Mouse (Mus musculus): ENCODE data around the gene Odf3b. TPM values are rescaled to one million over a fixed set of nuclear protein-coding genes. Genes with fewer than 3 reads are reported as not detected.

The Odf3b gene
- total RNA-seq, 2 experiments from 2014 or later = 0.35 to 1.0 TPM

GRCm38 (mm10) chr15:89377362-89377761, 1.7 kb downstream of the Odf3b start:
- DNase-seq (ENCODE audit: low spot score in 2 of 2) = no peak
- intact Hi-C loops (cut with DNase I) = no loop called here

DNA sequence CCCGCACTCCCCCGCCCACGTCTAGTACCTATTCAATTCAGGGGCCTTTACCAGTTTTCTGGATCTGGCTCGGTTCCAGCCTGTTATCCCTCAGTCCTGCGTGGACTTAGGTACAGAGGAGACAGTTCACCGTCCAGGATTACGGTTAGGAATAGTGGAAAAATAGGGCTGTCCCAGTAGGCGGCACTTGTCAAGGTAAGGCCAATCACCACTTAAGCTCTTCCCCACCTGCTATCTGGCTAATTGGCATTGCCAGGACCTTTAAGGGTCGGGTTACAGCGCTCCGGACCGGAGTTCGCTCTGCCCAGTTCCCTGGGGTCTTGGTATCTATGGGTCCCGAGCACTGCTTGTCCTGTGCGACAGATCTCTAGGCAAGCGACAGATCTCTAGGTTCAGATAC, 2.1 kb downstream of the Odf3b start, which contains the start of gene Tymp:
Tymp (minus strand) TSS at position 83 of the 400 bp plus-strand sequence.
- DNase-seq (ENCODE audit: low spot score in 2 of 2) = no peak
- intact Hi-C loops (cut with DNase I) = no loop called here

GRCm38 (mm10) chr15:89376040-89376439, 3.0 kb downstream of the Odf3b start:
- intact Hi-C loops (cut with DNase I) = no loop called here
- DNase-seq (ENCODE audit: low spot score in 2 of 2) = no peak

- no peak for DNase-seq (ENCODE audit: low spot score in 2 of 2)
- intact Hi-C loops (cut with DNase I) = no loop called here
Observed at GRCm38 (mm10) chr15:89374801-89375534, 4.1 kb downstream of the Odf3b start.

DNA sequence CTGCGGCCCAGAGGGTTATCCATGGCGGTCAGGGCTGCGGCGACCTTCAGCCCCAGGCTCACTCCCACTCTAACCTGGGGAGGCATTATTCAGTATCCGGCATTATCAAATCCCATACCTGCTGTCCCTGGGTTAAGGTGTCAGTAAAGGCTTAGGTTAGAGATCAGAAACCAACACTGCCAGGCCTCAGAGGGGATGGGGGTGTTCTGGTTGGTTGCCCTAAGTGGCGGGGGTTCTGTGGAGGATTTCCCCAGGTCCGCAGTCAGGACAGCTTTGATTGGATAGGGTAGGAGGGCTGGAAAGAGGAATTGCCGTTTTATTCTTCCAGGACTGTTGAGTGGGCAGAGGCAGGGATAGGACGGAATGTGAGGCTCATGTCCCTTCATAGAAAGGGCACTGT, 4.7 kb downstream of the Odf3b start:
- intact Hi-C loops (cut with DNase I) = no loop called here
- DNase-seq (ENCODE audit: low spot score in 2 of 2) = no peak

- intact Hi-C loops (cut with DNase I) = no loop called here
- peak; percentile 95 to 96 for DNase-seq (ENCODE audit: low spot score in 2 of 2)
Observed at GRCm38 (mm10) chr15:89373762-89374248, 5.3 kb downstream of the Odf3b start, which contains the start of gene Sco2. TSS of gene Sco2 (minus strand) at chr15:89373846.

GRCm38 (mm10) chr15:89373027-89373761, 5.9 kb downstream of the Odf3b start:
- intact Hi-C loops (cut with DNase I) = no loop called here
- peak; percentile 87 to 92 for DNase-seq (ENCODE audit: low spot score in 2 of 2)

- DNase-seq (ENCODE audit: low spot score in 2 of 2) = no peak
- intact Hi-C loops (cut with DNase I) = no loop called here
Observed at GRCm38 (mm10) chr15:89372536-89372935, 6.5 kb downstream of the Odf3b start.

DNA sequence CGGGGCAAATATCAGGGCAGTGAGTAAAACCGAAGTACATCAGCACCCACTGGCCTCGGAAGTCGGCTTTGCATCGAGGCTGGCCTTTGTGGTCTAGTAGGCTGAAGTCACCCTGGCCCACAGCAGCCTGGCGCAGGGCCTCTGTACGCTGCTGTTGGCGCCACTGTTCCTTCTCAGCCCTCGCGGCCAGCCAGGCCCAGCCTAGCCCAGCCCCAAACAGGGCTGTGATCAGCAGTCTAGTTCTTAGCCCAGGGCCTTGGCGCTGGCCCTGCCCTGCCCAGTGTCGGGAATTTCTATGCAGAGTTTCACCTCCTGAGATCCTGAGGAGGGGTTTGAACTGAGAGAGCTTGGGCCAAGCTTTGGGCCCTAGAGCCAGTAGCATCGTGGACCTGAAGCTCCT, 7.0 kb downstream of the Odf3b start:
- intact Hi-C loops (cut with DNase I) = no loop called here
- DNase-seq (ENCODE audit: low spot score in 2 of 2) = no peak

GRCm38 (mm10) chr15:89365141-89365551, 13.9 kb downstream of the Odf3b start:
- no peak for DNase-seq (ENCODE audit: low spot score in 2 of 2)
- intact Hi-C loops (cut with DNase I) = no loop called here

DNA sequence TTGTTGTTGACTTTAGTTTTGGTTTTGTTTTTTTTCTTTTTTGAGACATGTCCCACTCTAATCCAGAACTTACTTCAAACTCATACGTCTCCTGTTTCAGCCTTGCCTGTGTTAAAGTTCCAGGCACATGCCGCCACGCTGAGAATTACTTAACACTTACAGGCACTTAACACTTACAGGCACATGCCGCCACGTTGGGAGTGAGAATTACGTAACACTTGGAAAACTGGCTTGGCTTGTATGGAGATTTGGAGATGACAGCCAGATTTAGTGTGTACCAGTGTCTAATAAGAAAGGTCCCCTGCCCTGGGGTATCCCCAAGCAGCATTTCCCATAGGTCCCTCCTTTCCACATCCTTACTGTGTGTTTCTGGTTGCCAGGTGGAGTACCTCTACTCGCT, 16.0 kb downstream of the Odf3b start:
- DNase-seq (ENCODE audit: low spot score in 2 of 2) = no peak
- intact Hi-C loops (cut with DNase I) = no loop called here

DNA sequence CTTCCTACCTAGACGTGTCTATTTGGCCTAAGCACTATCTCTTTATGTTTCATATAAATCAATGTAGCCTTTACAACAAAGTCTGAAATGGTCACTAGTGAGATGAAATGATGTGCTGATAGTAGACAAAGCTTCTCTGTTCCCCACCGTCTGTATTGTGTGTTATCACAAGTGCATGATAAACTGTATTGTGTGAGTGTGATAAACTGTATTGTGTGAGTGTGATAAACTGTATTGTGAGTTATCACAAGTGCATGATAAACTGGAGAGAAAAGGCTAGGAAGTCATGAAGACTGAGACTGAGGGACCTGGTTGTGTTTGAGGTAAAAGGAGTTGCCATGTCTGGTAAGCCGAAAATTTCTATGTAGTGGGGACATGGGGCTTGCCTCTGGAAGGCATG, 20.3 kb downstream of the Odf3b start:
- DNase-seq (ENCODE audit: low spot score in 2 of 2) = no peak
- intact Hi-C loops (cut with DNase I) = loop anchor here (5.0 kb wide), 1 partner anchor 46 kb away; no protein-coding TSS in a partner anchor

GRCm38 (mm10) chr15:89356372-89356771, 22.7 kb downstream of the Odf3b start:
- peak; percentile 72 to 94 for DNase-seq (ENCODE audit: low spot score in 2 of 2)
- intact Hi-C loops (cut with DNase I) = loop anchor here (5.0 kb wide), 1 partner anchor 44 kb away; no protein-coding TSS in a partner anchor

GRCm38 (mm10) chr15:89355241-89356187, 23.6 kb downstream of the Odf3b start, which contains the start of the genes Lmf2 and Ncaph2:
TSS of gene Lmf2 (minus strand) at chr15:89355659.
TSS of gene Ncaph2 (plus strand) at chr15:89355719.
- intact Hi-C loops (cut with DNase I) = loop anchor here (5.0 kb wide), 1 partner anchor 43 kb away; no protein-coding TSS in a partner anchor
- DNase-seq (ENCODE audit: low spot score in 2 of 2) = peak; percentile 94

GRCm38 (mm10) chr15:89354455-89354854, 24.6 kb downstream of the Odf3b start:
- no peak for DNase-seq (ENCODE audit: low spot score in 2 of 2)

GRCm38 (mm10) chr15:89353837-89354236, 25.2 kb downstream of the Odf3b start:
- intact Hi-C loops (cut with DNase I) = no loop called here
- DNase-seq (ENCODE audit: low spot score in 2 of 2) = no peak

More at GRCm38 (mm10) chr15:89354455-89354854, 24.6 kb downstream of the Odf3b start:
- intact Hi-C loops (cut with DNase I) = no loop called here

- intact Hi-C loops (cut with DNase I) = no loop called here
- DNase-seq (ENCODE audit: low spot score in 2 of 2) = no peak
Observed at GRCm38 (mm10) chr15:89352795-89353194, 26.3 kb downstream of the Odf3b start.

DNA sequence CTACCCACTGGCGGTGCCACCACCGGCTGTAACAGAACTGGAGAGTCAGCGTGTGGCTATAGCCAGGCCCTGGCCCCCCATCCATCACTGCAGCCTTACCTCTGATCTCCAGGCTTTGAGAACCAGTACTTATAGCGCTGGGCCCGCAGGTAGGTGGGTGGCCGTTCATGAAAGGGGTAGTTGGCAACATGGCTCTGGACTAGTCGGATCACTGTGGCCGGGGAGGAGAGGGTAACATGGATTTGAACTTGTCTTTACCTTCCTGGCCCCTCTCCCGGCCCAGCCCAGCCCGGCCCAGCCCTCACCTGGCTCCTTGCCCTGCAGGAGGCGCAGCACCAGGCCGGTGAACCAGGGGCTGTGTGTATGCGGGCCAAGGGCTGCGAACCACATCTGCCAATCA, 27.0 kb downstream of the Odf3b start:
- DNase-seq (ENCODE audit: low spot score in 2 of 2) = no peak
- intact Hi-C loops (cut with DNase I) = no loop called here

GRCm38 (mm10) chr15:89351302-89351701, 27.8 kb downstream of the Odf3b start:
- intact Hi-C loops (cut with DNase I) = no loop called here
- DNase-seq (ENCODE audit: low spot score in 2 of 2) = no peak

All from left cerebral cortex, postnatal 14 days (tissue).